Mouse (Mus musculus) heart, adult 2 months (tissue): ENCODE measurements around the gene Rps5. TPM values are rescaled to one million over a fixed set of nuclear protein-coding genes. Genes with fewer than 3 reads are reported as not detected.
"Not testable (repeated sequence)": the region's sequence is repeated elsewhere in the genome, so short reads cannot be mapped to it uniquely, and the experiment has no call there.

Source experiments
- DNase-seq, 2 experiments: peaks; one replicate each; pipeline ENCODE4 v3.0.0; 2021
- H3K27ac ChIP-seq: fragments of 200-600 bp; 2 replicates; pipeline ENCODE4 v1.8.1; 2022
- H3K27me3 ChIP-seq: fragments of 200-500 bp; 2 replicates; pipeline ENCODE4 v1.6.1; 2012; ENCODE audit warnings: mild to moderate bottlenecking, low read length, inconsistent platforms, mixed read lengths; ENCODE audit not compliant: control insufficient read depth, insufficient read depth
- H3K36me3 ChIP-seq: fragments of 200-500 bp; 2 replicates; pipeline ENCODE4 v1.6.1; 2012; ENCODE audit warnings: low read length, inconsistent platforms; ENCODE audit not compliant: control insufficient read depth, insufficient read depth
- H3K4me1 ChIP-seq: fragments of 200-500 bp; 2 replicates; pipeline ENCODE4 v1.6.1; 2011; ENCODE audit warnings: low read length; ENCODE audit not compliant: control insufficient read depth, insufficient read depth
- H3K4me3 ChIP-seq: fragments of 200-600 bp; 2 replicates; pipeline ENCODE4 v1.8.1; 2022
- H3K79me2 ChIP-seq: fragments of 200-500 bp; replicated peaks from 2 replicates; pipeline ENCODE4 v1.6.1; 2012; ENCODE audit warnings: mild to moderate bottlenecking, inconsistent platforms, low read length, moderate library complexity, mixed read lengths; ENCODE audit not compliant: control insufficient read depth, insufficient read depth
- H3K9ac ChIP-seq: fragments of 200-500 bp; 2 replicates; pipeline ENCODE4 v1.6.1; 2012; ENCODE audit warnings: low read depth, mild to moderate bottlenecking, control low read depth, inconsistent platforms, low read length, mixed read lengths
- CTCF ChIP-seq: fragments of 200-600 bp; IDR thresholded peaks from 2 replicates; pipeline ENCODE4 v1.8.1; 2022; ENCODE audit warnings: antibody characterized with exemption, mild to moderate bottlenecking, moderate library complexity
- EP300 ChIP-seq: fragments of 200-500 bp; IDR thresholded peaks from 2 replicates; pipeline ENCODE4 v1.6.1; 2011; ENCODE audit warnings: low read depth, low read length, control low read depth; ENCODE audit not compliant: insufficient read depth
- POLR2A ChIP-seq: fragments of 200-500 bp; IDR thresholded peaks from 2 replicates; pipeline ENCODE4 v1.6.1; 2011; ENCODE audit warnings: mild to moderate bottlenecking, low read depth, low read length, control low read depth; ENCODE audit not compliant: insufficient read depth
- WGBS: fragments of 180-500 bp; shearing (Covaris S2); methylation state at CpG from one replicate; pipeline ENCODE4 v1.1.7; 2018; 5-methylcytosine and 5-hydroxymethylcytosine counted together
- intact Hi-C: fragments of 180-260 bp; cut with DNase I; formaldehyde crosslinking; loops from one replicate; pipeline ENCODE4 v1.15.1; 2025
- polyA plus RNA-seq: library from polyadenylated mRNA; depleted of rRNA; stranded (reverse); fragments of >200 nt; gene quantifications from 2 replicates; pipeline ENCODE4 v1.2.3, GENCODE M21; 2012
- total RNA-seq, 2 experiments: library from RNA; stranded (reverse); gene quantifications; 2 replicates each; pipeline ENCODE4 v1.2.3; 2021

Gene Rps5
- total and polyA plus RNA-seq, 3 experiments, result 525 to 842 (median 621) TPM

DNA sequence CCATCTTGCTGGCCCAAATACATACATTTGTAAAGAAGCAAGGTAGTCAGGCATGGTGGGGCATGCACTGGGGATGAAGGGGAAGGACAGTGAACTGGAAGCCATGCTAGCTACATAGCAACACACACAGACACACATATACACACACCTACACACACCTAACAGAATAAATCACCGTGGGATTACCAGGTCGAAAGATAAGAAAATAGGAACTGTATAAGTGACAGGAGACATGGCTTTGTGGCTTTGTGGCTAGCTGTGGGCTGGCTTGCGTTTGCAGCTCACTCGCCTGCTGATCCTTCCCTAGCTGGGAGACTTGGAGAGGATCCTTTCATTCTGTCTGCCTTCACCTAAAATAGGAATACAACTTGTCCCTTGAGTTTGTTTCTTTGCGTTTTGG, 20.6 kb upstream of the Rps5 start:
- WGBS, result 80% methylated on average over 5 of the region's 5 CpGs
- intact Hi-C loops, result no loop called here

DNA sequence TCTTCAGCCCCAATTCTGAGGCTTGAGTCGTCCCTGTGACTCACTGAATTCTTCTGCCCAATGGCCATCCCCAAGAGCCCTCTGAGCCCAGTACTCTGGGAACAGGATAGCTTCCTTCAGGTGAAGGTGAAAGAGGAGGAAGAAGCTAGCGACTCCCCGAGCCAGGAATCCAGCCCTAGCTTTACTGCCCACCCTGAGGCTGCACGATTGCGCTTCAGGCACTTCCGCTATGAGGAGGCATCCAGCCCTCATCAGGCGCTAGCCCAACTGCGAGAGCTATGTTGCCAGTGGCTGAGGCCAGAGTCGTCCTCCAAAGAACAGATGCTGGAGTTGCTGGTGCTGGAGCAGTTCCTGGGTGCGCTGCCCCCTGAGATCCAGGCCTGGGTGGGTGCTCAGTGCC, 18.5 kb upstream of the Rps5 start:
- intact Hi-C loops, result no loop called here
- Histone ChIP-seq H3K36me3 (no peaks in the 10 kb centered on the region), H3K4me1 (no peaks in the 10 kb centered on the region), H3K27ac (no peak overlapping the region), H3K4me3 (no peak overlapping the region), H3K79me2 (0 out of 2 replicates have a peak, but pooled peaks cover 3% of the 10 kb centered on the region), H3K27me3 (no peaks in the 10 kb centered on the region), H3K9ac (no peak overlapping the region)
- WGBS, result 66% methylated on average over 10 of the region's 10 CpGs
- DNase-seq, result no peak
- TF ChIP-seq CTCF (no peak), POLR2A (no peak), EP300 (no peak)

More for the DNA sequence above, 20.6 kb upstream of the Rps5 start:
- Histone ChIP-seq H3K36me3 (no peaks in the 10 kb centered on the region), H3K27ac (no peak overlapping the region), H3K27me3 (no peaks in the 10 kb centered on the region), H3K9ac (no peak overlapping the region), H3K4me1 (peaks cover 4% of the 10 kb centered on the region), H3K79me2 (0 out of 2 replicates have a peak, but pooled peaks cover 3% of the 10 kb centered on the region), H3K4me3 (no peak overlapping the region)
- DNase-seq, result no peak
- no peak for TF ChIP-seq POLR2A
- no peak for TF ChIP-seq CTCF
- TF ChIP-seq EP300, result no peak

DNA sequence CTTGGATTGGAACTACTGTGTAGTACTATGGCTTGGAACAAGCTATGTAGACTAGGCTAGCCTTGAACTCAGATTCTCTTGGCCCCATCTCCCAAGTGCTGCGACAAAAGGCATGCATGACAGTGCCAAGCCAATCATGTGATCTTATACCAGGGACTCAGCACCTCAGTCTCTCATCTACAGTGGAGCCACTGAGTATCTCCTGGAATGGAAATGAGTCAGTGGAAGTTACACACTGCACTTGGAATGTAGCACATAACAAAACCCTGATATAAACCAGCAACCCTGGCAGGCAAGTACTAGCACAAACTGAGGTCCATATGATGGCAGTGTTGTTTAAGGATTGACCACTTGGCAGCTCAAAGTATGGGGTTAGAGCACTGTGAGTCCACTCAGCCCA, 16.9 kb upstream of the Rps5 start:
- peaks cover 1% of the 10 kb centered on the region; the same call in 1 of the 2 replicates for H3K4me1 ChIP-seq
- H3K27me3 ChIP-seq, result no peaks in the 10 kb centered on the region
- 50% methylated on average over 1 of the region's 1 CpGs for WGBS
- no peak overlapping the region for H3K4me3 ChIP-seq
- H3K27ac ChIP-seq, result no peak overlapping the region
- DNase-seq, result no peak
- intact Hi-C loops, result no loop called here
- H3K79me2 ChIP-seq, result 0 out of 2 replicates have a peak, but pooled peaks cover 3% of the 10 kb centered on the region
- TF ChIP-seq POLR2A (no peak), EP300 (no peak), CTCF (no peak)
- no peaks in the 10 kb centered on the region for H3K36me3 ChIP-seq
- H3K9ac ChIP-seq, result no peak overlapping the region

DNA sequence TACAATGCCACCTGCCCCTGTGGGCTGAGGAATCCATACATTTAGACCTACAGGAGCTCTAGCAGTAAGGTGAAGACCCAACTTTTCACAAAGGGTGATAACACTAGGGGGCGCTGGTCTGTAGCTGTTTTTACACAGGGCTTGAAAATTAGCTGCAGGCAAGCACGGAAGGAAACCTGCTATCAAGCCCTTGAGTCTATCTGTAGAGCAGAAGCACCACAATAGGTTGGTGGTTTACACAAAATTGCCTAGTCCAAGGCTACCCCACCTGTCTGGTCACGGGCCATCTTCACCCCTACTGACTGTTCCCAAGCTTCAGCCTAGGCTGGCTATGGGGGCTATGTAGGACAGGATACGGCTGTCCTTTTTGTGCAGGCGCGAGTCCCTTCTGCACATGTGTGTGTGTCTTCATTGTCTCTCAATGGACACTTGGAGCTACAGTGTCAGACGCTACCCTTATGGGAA, 12.6 kb upstream of the Rps5 start:
- intact Hi-C loops, result loop anchor here (2.0 kb wide), 2 partner anchors 99 to 137 kb away; no protein-coding TSS in a partner anchor
- H3K79me2 ChIP-seq, result no peaks in the 10 kb centered on the region
- peak; percentile 75 to 77 for DNase-seq
- H3K27ac ChIP-seq, result peak overlapping the region; percentile 91
- peak overlapping the region; percentile 47 for H3K9ac ChIP-seq
- WGBS, result 24% methylated on average over 7 of the region's 7 CpGs
- no peaks in the 10 kb centered on the region for H3K27me3 ChIP-seq
- H3K4me1 ChIP-seq, result peaks cover 1% of the 10 kb centered on the region; the same call in 1 of the 2 replicates
- no peaks in the 10 kb centered on the region for H3K36me3 ChIP-seq
- TF ChIP-seq EP300, result no peak
- TF ChIP-seq CTCF, result peak; percentile 88
- H3K4me3 ChIP-seq, result peak overlapping the region; percentile 52

DNA sequence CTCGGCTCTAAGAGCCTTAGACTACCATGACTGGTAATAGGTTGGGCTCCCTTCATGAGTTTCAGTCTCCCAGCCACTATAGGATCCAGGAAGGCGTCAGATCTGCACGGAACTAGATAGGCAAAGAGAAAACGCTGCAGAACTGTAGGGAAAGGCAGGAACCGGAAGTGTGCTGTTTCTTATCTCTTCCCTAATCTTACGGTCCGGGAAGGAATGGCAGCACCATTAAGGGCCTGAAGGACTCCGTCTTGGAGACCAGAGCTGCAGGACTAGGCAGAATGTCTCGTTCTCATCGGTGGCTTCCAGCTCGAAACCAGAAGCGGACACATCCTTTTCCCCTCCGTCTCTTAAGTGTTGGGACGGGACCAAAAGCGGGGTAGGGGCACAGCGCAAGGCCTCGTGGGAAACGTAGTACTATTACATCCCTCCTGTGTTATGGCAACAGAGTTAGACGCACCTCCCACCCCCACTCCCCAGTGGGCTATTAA, 11.9 kb upstream of the Rps5 start:
- peak overlapping the region; percentile 91 for H3K27ac ChIP-seq
- intact Hi-C loops, result loop anchor here (2.0 kb wide), 1 partner anchor 83 kb away; no protein-coding TSS in a partner anchor
- H3K36me3 ChIP-seq, result no peaks in the 10 kb centered on the region
- H3K4me1 ChIP-seq, result peaks cover 1% of the 10 kb centered on the region; the same call in 1 of the 2 replicates
- H3K9ac ChIP-seq, result peak overlapping the region; percentile 47
- no peaks in the 10 kb centered on the region for H3K27me3 ChIP-seq
- TF ChIP-seq CTCF, result no peak
- TF ChIP-seq POLR2A, result peak; percentile 78
- 0 out of 2 replicates have a peak, but pooled peaks have one; percentile 9 for TF ChIP-seq EP300
- H3K79me2 ChIP-seq, result no peaks in the 10 kb centered on the region
- DNase-seq, result peak; percentile 72 to 74
- WGBS, result 3% methylated on average over 19 of the region's 19 CpGs
- H3K4me3 ChIP-seq, result peak overlapping the region; percentile 52

DNA sequence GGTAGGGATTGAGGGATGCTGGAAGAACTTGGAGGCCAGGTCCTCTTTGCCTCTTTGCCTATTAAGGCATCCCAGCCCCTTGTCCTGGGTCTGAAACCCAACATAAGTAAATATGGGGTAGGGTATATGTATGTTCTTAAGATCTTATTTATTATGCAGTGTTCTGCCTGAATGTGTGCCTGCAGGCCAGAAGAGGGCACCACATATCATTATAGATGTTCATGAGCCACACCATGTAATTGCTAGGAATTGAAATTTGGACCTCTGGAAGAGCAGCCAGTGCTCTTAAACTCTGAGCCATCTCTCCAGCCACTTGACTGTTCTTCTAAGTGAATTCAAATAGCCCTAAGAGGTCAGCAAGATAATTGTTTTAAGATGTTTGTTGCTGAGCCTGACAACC, 8.5 kb upstream of the Rps5 start:
- no peaks in the 10 kb centered on the region for H3K79me2 ChIP-seq
- no peaks in the 10 kb centered on the region for H3K27me3 ChIP-seq
- DNase-seq, result no peak
- no peak overlapping the region for H3K4me3 ChIP-seq
- TF ChIP-seq CTCF (peak; percentile 71), POLR2A (no peak)
- H3K4me1 ChIP-seq, result peaks cover 1% of the 10 kb centered on the region; the same call in 1 of the 2 replicates
- H3K27ac ChIP-seq, result no peak overlapping the region
- intact Hi-C loops, result no loop called here
- no peaks in the 10 kb centered on the region for H3K36me3 ChIP-seq
- H3K9ac ChIP-seq, result no peak overlapping the region

DNA sequence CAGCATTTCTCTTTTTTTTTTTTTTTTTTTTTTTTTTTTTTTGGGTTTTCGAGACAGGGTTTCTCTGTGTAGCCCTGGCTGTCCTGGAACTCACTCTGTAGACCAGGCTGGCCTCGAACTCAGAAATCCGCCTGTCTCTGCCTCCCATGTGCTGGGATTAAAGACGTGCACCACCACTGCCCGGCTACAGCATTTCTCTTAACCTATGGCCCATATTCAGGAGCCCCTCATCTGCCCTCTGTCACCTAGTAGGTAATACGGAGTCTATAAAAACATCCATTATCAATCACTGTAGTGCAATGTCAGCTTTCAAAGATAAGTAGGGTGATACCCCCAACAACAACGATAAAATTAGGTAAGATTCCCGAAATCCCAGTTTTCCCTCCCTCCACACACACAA, 1.6 kb upstream of the Rps5 start:
- WGBS, result 78% methylated on average over 7 of the region's 8 CpGs
- H3K9ac ChIP-seq, DNase-seq, H3K79me2 ChIP-seq, H3K4me3 ChIP-seq, H3K27me3 ChIP-seq, H3K4me1 ChIP-seq, H3K27ac ChIP-seq: not testable (repeated sequence)
- peaks cover 13% of the 10 kb centered on the region for H3K36me3 ChIP-seq
- intact Hi-C loops, result loop anchor here (1.0 to 5.0 kb wide), 3 partner anchors 38 to 117 kb away; partner anchors contain the start of genes Ube2m and Zfp446
